Mouse (Mus musculus): Measurements from ENCODE around the gene Npas2. TPM values are rescaled to one million over a fixed set of nuclear protein-coding genes. Genes with fewer than 3 reads are reported as not detected.

Npas2 gene
- total and polyA plus RNA-seq, 3 experiments, result not detected

DNA sequence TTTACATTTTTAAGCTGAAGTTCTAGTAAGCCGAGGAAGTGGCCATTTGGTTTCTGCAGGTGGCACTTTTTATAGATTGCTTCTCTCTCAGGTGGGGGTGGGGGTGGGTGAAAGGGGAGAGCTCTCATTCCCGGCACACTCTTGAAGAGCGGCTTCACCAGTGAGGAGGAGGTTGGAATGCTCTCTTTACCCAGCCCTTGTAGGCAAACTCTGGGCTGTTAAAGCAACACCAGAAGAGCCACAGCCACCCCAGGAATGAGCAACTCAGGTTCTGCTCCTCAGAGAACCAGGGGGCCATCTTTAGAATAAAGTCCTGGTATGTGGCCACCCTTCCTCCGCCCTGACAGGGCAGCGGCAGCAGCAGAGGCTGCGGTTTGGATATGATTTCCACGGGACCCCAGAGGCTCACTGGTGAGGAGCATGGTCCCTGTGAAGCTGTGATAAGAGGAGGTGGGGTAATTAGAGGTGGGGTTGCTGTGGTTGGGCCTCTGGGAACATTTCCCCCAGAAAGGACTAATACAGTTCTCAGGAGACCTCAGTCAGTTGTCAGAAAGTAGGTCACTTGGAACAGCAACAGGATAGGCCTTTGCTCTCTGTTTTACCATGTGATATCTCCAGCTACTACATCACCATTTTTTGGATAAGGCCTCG, 199.8 kb downstream of the Npas2 start (continued):
- TF ChIP-seq JUND (IDR thresholded peaks at IDR 0.05; ENCODE audit: low read depth, low read length) (no peak), USF2 (IDR thresholded peaks at IDR 0.05; ENCODE audit: borderline replicate concordance in 1 of 2, insufficient read depth in 1 of 2, low read depth in 1 of 2, low read length in 2 of 2) (no peak), POLR2AphosphoS2 (IDR thresholded peaks at IDR 0.05; ENCODE audit: low read length) (no peak), TCF12 (IDR thresholded peaks at IDR 0.05; ENCODE audit: low read depth, low read length) (peak; percentile 69), UBTF (IDR thresholded peaks at IDR 0.05; ENCODE audit: borderline replicate concordance, insufficient read depth, low read depth, low read length) (no peak), ELF1 (IDR thresholded peaks at IDR 0.05; ENCODE audit: low read depth, low read length) (no peak), CTCF (IDR thresholded peaks at IDR 0.05 in 2 of 3, conservative IDR thresholded peaks at IDR 0.05 in 1 of 3; ENCODE audit: control insufficient read depth in 1 of 3, insufficient read depth in 1 of 3, low read depth in 2 of 3, low read length in 3 of 3, poor library complexity in 1 of 3, severe bottlenecking in 1 of 3) (no peak), NRF1 (IDR thresholded peaks at IDR 0.05; ENCODE audit: insufficient read depth, low read depth, low read length, poor library complexity, severe bottlenecking) (no peak), MAFK (IDR thresholded peaks at IDR 0.05; ENCODE audit: borderline replicate concordance, low read depth, low read length) (no peak), KAT2A (conservative IDR thresholded peaks at IDR 0.05; ENCODE audit: low read depth, low read length) (no peak), RCOR1 (IDR thresholded peaks at IDR 0.05; ENCODE audit: low read depth, low read length) (peak; percentile 81), USF1 (IDR thresholded peaks at IDR 0.05; ENCODE audit: low read depth, low read length) (no peak), MYC (IDR thresholded peaks at IDR 0.05; ENCODE audit: low read depth, low read length) (no peak), BHLHE40 (IDR thresholded peaks at IDR 0.05; ENCODE audit: borderline replicate concordance, low read depth, low read length) (0 out of 2 replicates have a peak, but pooled peaks have one; percentile 48), MAZ (IDR thresholded peaks at IDR 0.05; ENCODE audit: low read depth, low read length) (no peak), SIN3A (IDR thresholded peaks at IDR 0.05; ENCODE audit: low read length) (peak; percentile 26; the same call in 1 of the 2 replicates), POLR2AphosphoS5 (IDR thresholded peaks at IDR 0.05; ENCODE audit: borderline replicate concordance, low read depth, low read length) (no peak), GABPA (IDR thresholded peaks at IDR 0.05; ENCODE audit: low read depth, low read length) (no peak), TBP (IDR thresholded peaks at IDR 0.05; ENCODE audit: low read depth, low read length) (no peak), ETS1 (IDR thresholded peaks at IDR 0.05; ENCODE audit: low read depth, low read length) (peak; percentile 70; the same call in 1 of the 2 replicates), SMC3 (IDR thresholded peaks at IDR 0.05; ENCODE audit: low read depth, low read length) (0 out of 2 replicates have a peak, but pooled peaks have one; percentile 8)

DNA sequence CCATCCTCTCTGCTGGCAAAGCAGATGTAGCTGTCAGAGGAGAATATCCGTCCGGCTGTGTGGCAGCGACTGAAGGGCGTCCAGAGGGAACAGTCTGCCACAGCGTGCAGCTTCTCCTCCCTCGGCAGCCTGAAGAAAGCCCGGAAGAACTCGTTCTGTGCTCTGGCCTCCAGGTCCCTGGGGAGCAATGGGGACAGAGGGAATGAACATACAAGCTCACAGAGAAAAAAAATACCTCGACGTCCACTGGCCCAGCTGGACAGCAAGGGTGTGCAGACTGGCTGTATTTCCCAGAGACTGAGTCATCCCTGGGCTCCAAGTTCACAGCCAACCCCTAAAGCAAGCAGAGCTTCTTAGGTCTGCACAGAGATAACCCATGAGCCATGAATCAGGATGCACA, 200.6 kb downstream of the Npas2 start:
- Histone ChIP-seq H3K4me3 (ENCODE audit: control insufficient read depth in 1 of 2, insufficient read depth in 1 of 2, low read depth in 2 of 2, low read length in 2 of 2) (no peak overlapping the region), H3K27me3 (ENCODE audit: control insufficient read depth in 1 of 2, insufficient read depth in 2 of 2, low read length in 2 of 2) (no peaks in the 10 kb centered on the region), H3K36me3 (ENCODE audit: control insufficient read depth in 1 of 2, insufficient read depth in 2 of 2, low read length in 2 of 2) (peaks cover 0 to 15% of the 10 kb centered on the region in 2 experiments; a peak in 2 of 4 replicates), H3K9me3 (replicated peaks; ENCODE audit: insufficient read depth, low read length) (no peaks in the 10 kb centered on the region), H3K4me1 (ENCODE audit: control insufficient read depth in 1 of 2, insufficient read depth in 2 of 2, low read length in 2 of 2) (peaks cover 3 to 14% of the 10 kb centered on the region in 2 experiments), H3K27ac (ENCODE audit: control insufficient read depth, low read depth, low read length) (no peak overlapping the region), H3K79me2 (ENCODE audit: control insufficient read depth, insufficient read depth, low read length, poor library complexity) (no peaks in the 10 kb centered on the region), H3K9ac (ENCODE audit: control insufficient read depth, low read depth, low read length, poor library complexity, severe bottlenecking) (no peak overlapping the region)
- no peak for DNase-seq (ENCODE audit: low read depth, low spot score)
- TF ChIP-seq TBP (IDR thresholded peaks at IDR 0.05; ENCODE audit: low read depth, low read length), result no peak
- no peak for TF ChIP-seq MAFK (IDR thresholded peaks at IDR 0.05; ENCODE audit: borderline replicate concordance, low read depth, low read length)
- TF ChIP-seq ELF1 (IDR thresholded peaks at IDR 0.05; ENCODE audit: low read depth, low read length), result no peak
- TF ChIP-seq NRF1 (IDR thresholded peaks at IDR 0.05; ENCODE audit: insufficient read depth, low read depth, low read length, poor library complexity, severe bottlenecking), result no peak
- no peak for TF ChIP-seq MXI1 (IDR thresholded peaks at IDR 0.05; ENCODE audit: low read depth, low read length)
- TF ChIP-seq E2F4 (IDR thresholded peaks at IDR 0.05; ENCODE audit: borderline replicate concordance, low read depth, low read length), result no peak
- TF ChIP-seq MAX (IDR thresholded peaks at IDR 0.05; ENCODE audit: low read length), result no peak
- TF ChIP-seq RAD21 (IDR thresholded peaks at IDR 0.05; ENCODE audit: low read depth, low read length), result no peak
- no peak for TF ChIP-seq SIN3A (IDR thresholded peaks at IDR 0.05; ENCODE audit: low read length)
- no peak for TF ChIP-seq KAT2A (conservative IDR thresholded peaks at IDR 0.05; ENCODE audit: low read depth, low read length)
- no peak for TF ChIP-seq USF2 (IDR thresholded peaks at IDR 0.05; ENCODE audit: borderline replicate concordance in 1 of 2, insufficient read depth in 1 of 2, low read depth in 1 of 2, low read length in 2 of 2)

Data from MEL (cell line).